Mouse (Mus musculus): ENCODE results near the gene Slit3. TPM values are rescaled to one million over a fixed set of nuclear protein-coding genes. Genes with fewer than 3 reads are reported as not detected.

Slit3 gene
- polyA plus RNA-seq, 1 experiment from 2014 or later, result 9.0 TPM

DNA sequence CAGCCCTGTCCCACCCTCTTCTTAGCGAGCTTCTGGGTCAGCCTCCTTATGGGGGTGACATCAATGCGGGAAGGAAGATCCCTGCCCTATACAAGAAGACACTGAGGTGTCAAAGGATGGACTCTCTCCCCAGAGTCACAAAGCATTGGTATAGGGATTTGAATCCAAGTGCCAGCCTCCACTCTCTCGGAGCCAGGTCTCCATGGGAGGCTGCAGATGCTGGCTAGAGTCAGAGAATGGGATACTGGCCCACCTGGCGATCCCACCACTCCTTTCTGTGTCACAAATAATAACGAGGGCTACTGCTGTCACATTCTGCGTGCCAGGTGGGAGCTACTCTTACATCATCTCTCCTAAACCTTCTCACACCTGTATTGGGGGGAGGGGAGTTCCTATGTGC lies 549.2 kb downstream of the Slit3 start:
- Histone ChIP-seq H3K27ac (ENCODE audit: low read depth, low read length) (no peak overlapping the region), H3K36me3 (ENCODE audit: control insufficient read depth, insufficient read depth, low read length) (no peaks in the 10 kb centered on the region), H3K9me3 (ENCODE audit: control insufficient read depth, low read length) (no peaks in the 10 kb centered on the region; the same call in 1 of the 2 replicates), H3K4me3 (ENCODE audit: low read length) (no peak overlapping the region), H3K27me3 (replicated peaks; ENCODE audit: control insufficient read depth, insufficient read depth, low read length) (peaks cover 2% of the 10 kb centered on the region; the same call in 1 of the 2 replicates), H3K4me2 (ENCODE audit: low read length) (no peak overlapping the region), H3K4me1 (ENCODE audit: control insufficient read depth, insufficient read depth, low read depth, low read length) (peaks cover 4% of the 10 kb centered on the region; the same call in 1 of the 2 replicates), H3K9ac (ENCODE audit: low read depth, low read length) (no peak overlapping the region)
- WGBS, result 73% methylated on average over 6 of the region's 6 CpGs
- ATAC-seq, result no peak

DNA sequence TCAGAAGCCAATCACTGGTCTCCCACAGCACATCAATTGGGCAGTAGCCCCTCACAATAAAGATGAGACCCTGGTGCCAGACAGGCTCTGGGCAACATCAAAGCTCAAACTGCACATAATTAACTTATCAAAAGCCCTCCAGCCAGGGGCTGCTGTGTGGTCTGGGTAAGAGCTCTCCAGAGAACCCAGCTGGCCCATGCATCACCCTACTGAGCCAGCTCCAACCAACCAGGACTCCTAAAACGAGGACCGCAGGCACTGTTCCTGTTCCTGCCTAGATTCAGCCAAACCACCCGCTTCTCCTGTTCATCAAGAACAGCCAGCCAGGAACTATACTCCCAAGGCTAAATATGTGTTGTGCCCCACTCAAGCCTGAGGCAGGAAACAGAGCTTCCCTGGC lies 549.7 kb downstream of the Slit3 start:
- no peak for ATAC-seq
- Histone ChIP-seq H3K27me3 (replicated peaks; ENCODE audit: control insufficient read depth, insufficient read depth, low read length) (peaks cover 2% of the 10 kb centered on the region; the same call in 1 of the 2 replicates), H3K4me2 (ENCODE audit: low read length) (no peak overlapping the region), H3K9ac (ENCODE audit: low read depth, low read length) (no peak overlapping the region), H3K4me1 (ENCODE audit: control insufficient read depth, insufficient read depth, low read depth, low read length) (peaks cover 4% of the 10 kb centered on the region; the same call in 1 of the 2 replicates), H3K36me3 (ENCODE audit: control insufficient read depth, insufficient read depth, low read length) (no peaks in the 10 kb centered on the region), H3K4me3 (ENCODE audit: low read length) (no peak overlapping the region), H3K9me3 (ENCODE audit: control insufficient read depth, low read length) (no peaks in the 10 kb centered on the region; the same call in 1 of the 2 replicates), H3K27ac (ENCODE audit: low read depth, low read length) (no peak overlapping the region)
- WGBS, result 69% methylated on average over 3 of the region's 3 CpGs

DNA sequence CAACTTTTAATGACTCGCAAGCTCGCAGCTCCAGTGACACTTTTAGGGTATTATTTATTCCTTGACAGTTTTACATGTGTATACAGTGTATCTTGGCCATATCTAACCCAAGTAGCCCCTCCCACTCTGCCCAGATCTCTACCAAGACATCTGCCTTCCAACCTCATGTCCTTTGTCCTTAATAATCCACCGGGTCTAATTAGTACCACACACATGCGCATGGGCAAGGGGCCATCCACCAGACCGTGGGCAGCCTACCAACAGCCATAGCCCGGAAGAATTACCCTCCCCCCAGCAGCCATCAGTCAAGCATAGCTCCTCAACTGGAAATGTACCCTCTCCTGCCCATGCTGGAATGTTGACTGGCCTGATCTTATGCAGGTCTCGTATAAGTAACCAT lies 552.0 kb downstream of the Slit3 start:
- peaks cover 2% of the 10 kb centered on the region; the same call in 1 of the 2 replicates for H3K27me3 ChIP-seq (replicated peaks; ENCODE audit: control insufficient read depth, insufficient read depth, low read length)
- H3K4me3 ChIP-seq (ENCODE audit: low read length), result no peak overlapping the region
- no peak overlapping the region for H3K9ac ChIP-seq (ENCODE audit: low read depth, low read length)
- no peak overlapping the region for H3K4me2 ChIP-seq (ENCODE audit: low read length)
- H3K9me3 ChIP-seq (ENCODE audit: control insufficient read depth, low read length), result no peaks in the 10 kb centered on the region; the same call in 1 of the 2 replicates
- H3K36me3 ChIP-seq (ENCODE audit: control insufficient read depth, insufficient read depth, low read length), result no peaks in the 10 kb centered on the region
- no peak overlapping the region for H3K27ac ChIP-seq (ENCODE audit: low read depth, low read length)
- peak; percentile 73 for ATAC-seq
- peaks cover 4% of the 10 kb centered on the region; the same call in 1 of the 2 replicates for H3K4me1 ChIP-seq (ENCODE audit: control insufficient read depth, insufficient read depth, low read depth, low read length)
- 58% methylated on average over 7 of the region's 7 CpGs for WGBS

DNA sequence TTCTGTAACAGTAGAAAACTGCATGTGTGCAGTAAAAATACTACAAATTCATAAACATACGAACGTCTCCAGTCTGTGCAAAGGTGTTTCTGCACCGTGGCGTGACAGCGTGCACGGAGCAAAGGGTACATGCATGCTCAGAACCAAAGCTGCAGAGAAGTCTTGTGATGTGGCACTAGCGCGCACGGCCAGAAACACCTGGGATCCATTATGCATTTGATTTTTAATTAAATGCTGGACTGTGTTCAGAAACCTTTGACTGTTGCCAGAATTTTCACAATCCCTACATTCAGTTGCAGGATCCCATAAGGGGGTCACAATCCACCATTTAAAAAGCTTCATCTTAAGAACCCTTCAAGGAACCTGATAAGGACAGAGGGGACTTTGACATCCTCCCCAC lies 553.2 kb downstream of the Slit3 start:
- no peaks in the 10 kb centered on the region for H3K36me3 ChIP-seq (ENCODE audit: control insufficient read depth, insufficient read depth, low read length)
- H3K9me3 ChIP-seq (ENCODE audit: control insufficient read depth, low read length), result no peaks in the 10 kb centered on the region; the same call in 1 of the 2 replicates
- ATAC-seq, result no peak
- peaks cover 2% of the 10 kb centered on the region; the same call in 1 of the 2 replicates for H3K27me3 ChIP-seq (replicated peaks; ENCODE audit: control insufficient read depth, insufficient read depth, low read length)
- no peak overlapping the region for H3K9ac ChIP-seq (ENCODE audit: low read depth, low read length)
- no peak overlapping the region for H3K4me3 ChIP-seq (ENCODE audit: low read length)
- no peaks in the 10 kb centered on the region for H3K4me1 ChIP-seq (ENCODE audit: control insufficient read depth, insufficient read depth, low read depth, low read length)
- WGBS, result 85% methylated on average over 9 of the region's 9 CpGs
- no peak overlapping the region for H3K27ac ChIP-seq (ENCODE audit: low read depth, low read length)
- no peak overlapping the region for H3K4me2 ChIP-seq (ENCODE audit: low read length)

DNA sequence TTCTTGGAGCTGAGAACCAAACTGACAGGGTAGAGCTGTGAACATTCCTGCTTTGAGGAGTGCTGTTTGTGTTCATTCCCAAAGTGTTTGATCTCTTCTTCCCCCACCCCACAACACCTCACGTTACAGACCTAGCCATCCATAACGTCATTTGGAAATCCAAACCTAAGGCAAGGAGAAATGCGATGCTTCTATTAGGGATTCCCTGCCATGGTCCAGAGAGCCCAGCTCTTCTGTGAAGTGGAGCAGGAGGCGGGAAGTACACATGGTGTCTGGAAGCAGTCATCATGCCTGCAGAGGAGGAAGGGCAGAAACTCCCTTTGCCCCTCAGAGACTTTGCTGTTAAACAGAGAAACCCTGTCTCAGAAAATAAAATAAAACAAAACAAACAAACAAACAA lies 555.7 kb downstream of the Slit3 start:
- no peaks in the 10 kb centered on the region; the same call in 1 of the 2 replicates for H3K9me3 ChIP-seq (ENCODE audit: control insufficient read depth, low read length)
- H3K9ac ChIP-seq (ENCODE audit: low read depth, low read length), result no peak overlapping the region
- no peak overlapping the region for H3K4me2 ChIP-seq (ENCODE audit: low read length)
- H3K4me1 ChIP-seq (ENCODE audit: control insufficient read depth, insufficient read depth, low read depth, low read length), result no peaks in the 10 kb centered on the region
- no peak overlapping the region for H3K27ac ChIP-seq (ENCODE audit: low read depth, low read length)
- WGBS, result 47% methylated on average over 4 of the region's 4 CpGs
- H3K36me3 ChIP-seq (ENCODE audit: control insufficient read depth, insufficient read depth, low read length), result no peaks in the 10 kb centered on the region
- no peak overlapping the region for H3K4me3 ChIP-seq (ENCODE audit: low read length)
- no peak for ATAC-seq
- H3K27me3 ChIP-seq (replicated peaks; ENCODE audit: control insufficient read depth, insufficient read depth, low read length), result no peaks in the 10 kb centered on the region

DNA sequence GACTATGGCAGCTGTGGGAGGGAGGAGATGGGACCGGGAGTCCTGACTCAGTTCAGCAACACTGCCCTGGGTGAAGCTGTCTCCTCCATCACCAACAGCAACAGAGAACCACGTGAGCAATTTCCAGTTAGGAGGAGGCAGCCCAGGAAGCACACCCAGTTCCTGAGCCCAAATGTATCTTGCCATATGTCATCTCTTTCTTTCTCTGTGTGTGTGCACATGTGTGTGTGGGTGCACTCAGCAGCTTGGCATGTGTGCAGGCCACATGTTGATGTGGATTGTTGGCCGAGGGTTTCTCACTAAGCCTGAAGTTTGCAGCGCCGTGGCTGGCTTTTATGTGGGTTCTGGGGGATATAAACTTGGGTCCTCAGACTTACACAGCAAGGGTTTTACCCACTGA lies 559.0 kb downstream of the Slit3 start:
- no peaks in the 10 kb centered on the region for H3K27me3 ChIP-seq (replicated peaks; ENCODE audit: control insufficient read depth, insufficient read depth, low read length)
- WGBS, result 84% methylated on average over 5 of the region's 5 CpGs
- H3K27ac ChIP-seq (ENCODE audit: low read depth, low read length), result no peak overlapping the region
- no peaks in the 10 kb centered on the region; the same call in 1 of the 2 replicates for H3K36me3 ChIP-seq (ENCODE audit: control insufficient read depth, insufficient read depth, low read length)
- H3K9ac ChIP-seq (ENCODE audit: low read depth, low read length), result no peak overlapping the region
- H3K9me3 ChIP-seq (ENCODE audit: control insufficient read depth, low read length), result no peaks in the 10 kb centered on the region
- no peak overlapping the region for H3K4me3 ChIP-seq (ENCODE audit: low read length)
- H3K4me2 ChIP-seq (ENCODE audit: low read length), result no peak overlapping the region
- H3K4me1 ChIP-seq (ENCODE audit: control insufficient read depth, insufficient read depth, low read depth, low read length), result no peaks in the 10 kb centered on the region
- ATAC-seq, result no peak

DNA sequence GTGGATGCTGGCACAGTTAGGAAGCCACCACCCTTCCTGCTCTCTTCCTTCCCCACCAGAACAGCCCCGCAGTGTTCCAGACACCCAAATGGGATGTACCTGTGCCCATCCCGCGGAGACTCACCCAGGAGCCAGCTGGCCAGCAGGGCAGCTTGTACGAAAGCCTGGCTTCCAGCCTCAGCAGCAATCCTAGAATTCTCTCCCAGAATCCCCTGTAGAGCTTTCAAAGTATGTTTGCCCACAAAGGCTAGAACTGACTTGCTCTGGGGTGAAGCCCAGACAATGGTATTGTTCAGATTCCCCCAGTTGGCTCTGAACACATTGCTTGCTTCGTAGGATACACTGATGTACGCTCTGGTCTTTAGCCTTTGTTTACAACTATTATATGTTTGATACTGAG lies 566.3 kb downstream of the Slit3 start:
- no peak for ATAC-seq
- Histone ChIP-seq H3K27ac (ENCODE audit: low read depth, low read length) (no peak overlapping the region), H3K4me2 (ENCODE audit: low read length) (no peak overlapping the region), H3K4me3 (ENCODE audit: low read length) (no peak overlapping the region), H3K4me1 (ENCODE audit: control insufficient read depth, insufficient read depth, low read depth, low read length) (no peaks in the 10 kb centered on the region), H3K9me3 (ENCODE audit: control insufficient read depth, low read length) (no peaks in the 10 kb centered on the region), H3K9ac (ENCODE audit: low read depth, low read length) (no peak overlapping the region), H3K36me3 (ENCODE audit: control insufficient read depth, insufficient read depth, low read length) (peaks cover 2% of the 10 kb centered on the region; the same call in 1 of the 2 replicates), H3K27me3 (replicated peaks; ENCODE audit: control insufficient read depth, insufficient read depth, low read length) (no peaks in the 10 kb centered on the region)
- WGBS, result 88% methylated on average over 6 of the region's 6 CpGs

DNA sequence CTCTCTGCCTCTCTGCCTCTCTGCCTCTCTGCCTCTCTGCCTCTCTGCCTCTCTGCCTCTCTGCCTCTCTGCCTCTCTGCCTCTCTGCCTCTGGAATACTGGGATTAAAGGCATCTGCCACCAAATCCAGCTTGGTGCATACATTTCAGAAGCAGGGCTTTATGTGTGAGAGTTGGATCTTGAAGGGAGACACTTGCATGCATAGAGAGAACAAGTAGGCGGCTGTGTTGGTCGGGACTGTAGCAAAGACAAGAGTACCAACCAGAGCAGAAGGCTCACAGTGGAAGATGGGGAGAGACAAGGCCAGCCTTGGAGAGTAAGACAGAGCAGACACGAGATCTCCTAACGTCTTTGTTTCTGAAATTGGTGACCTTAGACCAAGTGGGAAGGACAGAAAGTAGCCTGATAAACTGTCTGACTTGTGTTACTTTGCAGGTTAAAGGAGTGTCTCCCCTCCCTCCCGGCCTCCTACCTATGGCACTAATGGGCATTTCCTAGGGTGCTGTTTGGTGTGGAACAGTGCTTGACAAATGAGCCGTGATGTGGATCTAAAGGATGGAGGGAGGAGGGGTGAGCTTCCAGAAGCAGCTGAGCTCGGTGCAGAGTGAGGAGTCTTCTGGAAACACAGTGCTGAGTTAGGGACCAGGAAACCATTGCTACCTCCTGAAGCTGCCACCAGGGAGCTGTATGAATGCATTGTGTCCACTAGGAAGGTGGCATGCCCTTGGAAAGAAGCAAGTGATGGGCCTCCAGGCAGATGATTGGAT lies 569.7 kb downstream of the Slit3 start:
- ATAC-seq, result no peak
- peaks cover 2% of the 10 kb centered on the region; the same call in 1 of the 2 replicates for H3K36me3 ChIP-seq (ENCODE audit: control insufficient read depth, insufficient read depth, low read length)
- 56% methylated on average over 7 of the region's 7 CpGs for WGBS
- H3K4me2 ChIP-seq (ENCODE audit: low read length), result no peak overlapping the region
- H3K27me3 ChIP-seq (replicated peaks; ENCODE audit: control insufficient read depth, insufficient read depth, low read length), result no peaks in the 10 kb centered on the region
- H3K9me3 ChIP-seq (ENCODE audit: control insufficient read depth, low read length), result no peaks in the 10 kb centered on the region
- no peak overlapping the region for H3K4me3 ChIP-seq (ENCODE audit: low read length)
- H3K9ac ChIP-seq (ENCODE audit: low read depth, low read length), result no peak overlapping the region
- H3K27ac ChIP-seq (ENCODE audit: low read depth, low read length), result no peak overlapping the region
- no peaks in the 10 kb centered on the region for H3K4me1 ChIP-seq (ENCODE audit: control insufficient read depth, insufficient read depth, low read depth, low read length)

DNA sequence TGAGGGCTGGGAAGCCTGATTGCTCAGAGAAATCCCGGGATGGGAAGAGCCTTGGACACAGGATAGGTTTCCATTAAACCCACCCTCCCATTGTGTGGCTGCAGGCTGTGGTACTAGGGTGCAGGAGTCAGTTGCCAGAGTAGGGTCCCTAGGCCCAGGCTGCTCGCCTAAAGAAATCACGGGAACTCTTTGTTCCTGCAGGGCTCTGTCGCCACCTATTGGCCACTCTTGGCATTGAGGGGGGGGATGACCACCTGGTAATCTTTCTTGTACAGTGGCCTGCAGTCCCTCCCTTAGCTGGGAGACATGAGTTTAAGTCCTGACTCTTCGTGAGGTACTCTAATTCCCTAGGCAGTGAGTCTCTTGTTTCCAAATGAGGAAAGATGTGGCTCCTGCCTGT lies 572.1 kb downstream of the Slit3 start:
- Histone ChIP-seq H3K4me1 (ENCODE audit: control insufficient read depth, insufficient read depth, low read depth, low read length) (no peaks in the 10 kb centered on the region), H3K36me3 (ENCODE audit: control insufficient read depth, insufficient read depth, low read length) (peaks cover 2% of the 10 kb centered on the region; the same call in 1 of the 2 replicates), H3K9me3 (ENCODE audit: control insufficient read depth, low read length) (no peaks in the 10 kb centered on the region), H3K4me3 (ENCODE audit: low read length) (no peak overlapping the region), H3K27me3 (replicated peaks; ENCODE audit: control insufficient read depth, insufficient read depth, low read length) (no peaks in the 10 kb centered on the region), H3K9ac (ENCODE audit: low read depth, low read length) (no peak overlapping the region), H3K4me2 (ENCODE audit: low read length) (no peak overlapping the region), H3K27ac (ENCODE audit: low read depth, low read length) (no peak overlapping the region)
- peak; percentile 57 for ATAC-seq
- 9% methylated on average over 5 of the region's 5 CpGs for WGBS

Measured in hindbrain, embryonic 16.5 days (tissue).